Mouse (Mus musculus) heart, adult 2 months (tissue): ENCODE data around the gene Gpr107.

Experiments
- CTCF ChIP-seq: fragments of 200-600 bp; IDR thresholded peaks from 2 replicates; pipeline ENCODE4 v1.8.1; 2022; ENCODE audit warnings: antibody characterized with exemption, mild to moderate bottlenecking, moderate library complexity
- EP300 ChIP-seq: fragments of 200-500 bp; IDR thresholded peaks from 2 replicates; pipeline ENCODE4 v1.6.1; 2011; ENCODE audit warnings: low read depth, low read length, control low read depth; ENCODE audit not compliant: insufficient read depth

DNA sequence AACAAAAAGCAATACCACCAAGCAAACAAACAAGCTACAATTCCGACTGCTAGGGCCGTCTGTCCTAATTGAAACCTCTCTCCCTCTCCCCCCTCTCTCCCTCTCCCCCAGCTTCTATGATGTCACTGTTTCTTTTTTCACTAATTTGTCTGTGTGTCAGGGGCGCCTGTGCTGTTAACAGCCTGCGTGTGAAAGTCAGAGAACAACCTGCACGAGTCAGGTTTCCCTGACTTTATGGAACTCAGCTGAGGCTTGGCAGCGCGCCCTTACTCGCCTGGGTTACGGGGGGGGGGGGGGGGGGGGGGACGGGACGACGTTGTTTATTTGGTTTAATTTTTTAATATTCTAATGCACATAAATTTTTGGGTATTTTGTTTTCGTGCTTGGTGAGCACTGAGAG is 15.8 kb upstream of the Gpr107 start:
- no peak for TF ChIP-seq CTCF
- no peak for TF ChIP-seq EP300
